Mouse (Mus musculus) cerebellum, adult 8-10 months (tissue): ENCODE results near the gene Prl3a1.

Experiments used
- DNase-seq: peaks from one replicate; pipeline ENCODE4 v3.0.0; 2022

Prl3a1 gene

GRCm38 (mm10) chr13:27259136-27259535 is at the start of gene Prl3a1:
Gene Prl3a1, plus strand, starts transcription at chr13:27259436.
- DNase-seq = no peak

GRCm38 (mm10) chr13:27241547-27241946 is 17.7 kb upstream of the Prl3a1 start, which contains the start of gene Prl3b1:
Gene Prl3b1, plus strand, starts transcription at chr13:27241847.
- no peak for DNase-seq

GRCm38 (mm10) chr13:27312334-27313225 is 53.3 kb downstream of the Prl3a1 start, which contains the start of gene Prl6a1:
Gene Prl6a1, plus strand, starts transcription at chr13:27312627.
- DNase-seq = no peak
